Mouse (Mus musculus) erythroblast, embryonic 14.5 days (primary cell): ENCODE results near the gene Rassf8. TPM values are rescaled to one million over a fixed set of nuclear protein-coding genes. Genes with fewer than 3 reads are reported as not detected.

Experiments
- H3K27me3 ChIP-seq: 2 replicates; pipeline ENCODE4 v1.6.1; 2012; ENCODE audit warnings: inconsistent platforms; ENCODE audit not compliant: control insufficient read depth
- H3K36me3 ChIP-seq: 2 replicates; pipeline ENCODE4 v1.6.1; 2012; ENCODE audit warnings: mild to moderate bottlenecking, inconsistent platforms; ENCODE audit not compliant: control insufficient read depth
- H3K4me1 ChIP-seq: 2 replicates; pipeline ENCODE4 v1.6.1; 2012; ENCODE audit warnings: inconsistent platforms; ENCODE audit not compliant: control insufficient read depth
- H3K4me3 ChIP-seq: replicated peaks from 2 replicates; pipeline ENCODE3; 2012; ENCODE audit warnings: moderate library complexity, mild to moderate bottlenecking, inconsistent platforms
- H3K9me3 ChIP-seq: 2 replicates; pipeline ENCODE4 v1.6.1; 2012; ENCODE audit warnings: low read length, inconsistent platforms, mixed read lengths; ENCODE audit not compliant: control insufficient read depth
- GATA1 ChIP-seq: IDR thresholded peaks from 2 replicates; pipeline ENCODE4 v1.6.1; 2012; ENCODE audit warnings: low read length, inconsistent platforms, mixed read lengths
- TAL1 ChIP-seq: IDR thresholded peaks from 3 replicates; pipeline ENCODE4 v1.6.1; 2012; ENCODE audit warnings: low read length, inconsistent platforms, mixed read lengths
- polyA plus RNA-seq: library from polyadenylated mRNA; stranded (reverse); fragments of >175 nt; gene quantifications from 2 replicates; pipeline ENCODE4 v1.2.3, GENCODE M21; 2012

Gene Rassf8
- polyA plus RNA-seq, 1 experiment: not detected

GRCm38 (mm10) chr6:145722596-145722995, 24.0 kb upstream of the Rassf8 start:
- Histone ChIP-seq H3K4me1 (no peaks in the 10 kb centered on the region), H3K9me3 (no peaks in the 10 kb centered on the region), H3K27me3 (no peaks in the 10 kb centered on the region), H3K4me3 (no peak overlapping the region), H3K36me3 (no peaks in the 10 kb centered on the region)
- no peak for TF ChIP-seq GATA1
- TF ChIP-seq TAL1: no peak

DNA sequence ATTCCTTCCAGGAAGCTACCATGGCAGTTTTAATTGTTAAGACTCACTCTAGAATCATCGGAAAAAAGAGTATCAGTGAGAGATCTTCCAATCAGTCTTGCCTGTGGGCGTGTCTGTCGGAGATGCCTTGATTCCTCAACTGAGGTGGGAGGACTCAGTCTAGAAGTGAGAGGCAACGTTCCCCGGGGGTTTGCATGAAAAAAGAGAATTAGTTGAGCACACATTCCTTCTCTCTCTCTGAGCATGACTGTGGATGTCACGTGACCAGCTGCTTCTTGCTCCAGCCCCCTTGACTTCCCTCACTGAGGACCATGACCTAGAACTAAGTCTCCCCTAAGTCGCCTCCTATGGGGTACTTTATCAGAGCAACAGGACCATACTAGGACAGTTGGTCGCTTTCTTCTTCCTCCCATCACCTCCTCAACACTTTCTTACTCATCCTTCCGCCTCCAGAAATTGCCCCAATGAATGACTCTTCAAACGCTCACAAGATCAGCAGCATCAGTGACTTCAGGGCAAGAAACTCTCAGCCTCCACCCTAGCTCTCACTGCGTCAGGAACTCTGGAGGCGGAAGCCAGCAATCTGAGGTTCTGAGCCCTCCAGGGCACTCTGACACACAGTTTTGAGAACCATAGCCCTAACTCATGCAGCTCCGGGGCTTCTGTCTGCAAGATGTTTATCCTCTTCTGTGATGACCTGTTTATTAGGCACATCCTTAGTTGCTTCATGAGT, 23.3 kb upstream of the Rassf8 start:
- no peaks in the 10 kb centered on the region for H3K4me1 ChIP-seq
- no peak overlapping the region for H3K4me3 ChIP-seq
- no peak for TF ChIP-seq GATA1
- no peak for TF ChIP-seq TAL1
- no peaks in the 10 kb centered on the region for H3K36me3 ChIP-seq
- no peaks in the 10 kb centered on the region for H3K27me3 ChIP-seq
- H3K9me3 ChIP-seq: no peaks in the 10 kb centered on the region

DNA sequence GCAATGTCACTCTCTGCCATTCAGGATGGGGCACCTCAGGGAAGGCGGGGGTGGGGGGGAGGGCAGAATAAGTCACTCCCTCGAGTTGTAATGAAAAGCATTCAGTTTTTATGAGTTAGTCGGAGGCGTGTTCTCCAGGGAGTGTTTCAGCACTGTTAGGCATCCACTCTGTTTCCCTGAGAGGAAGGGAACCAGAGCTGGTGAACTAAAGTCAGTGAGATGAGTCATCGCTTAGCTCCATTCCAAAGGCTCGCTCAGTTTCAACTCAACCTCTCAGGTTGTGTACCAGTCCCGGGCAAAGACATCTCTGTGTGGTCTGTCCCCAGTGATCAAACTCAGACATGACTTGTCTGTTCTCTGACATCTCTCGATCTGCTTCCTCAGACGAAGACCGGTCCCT, 20.7 kb upstream of the Rassf8 start:
- Histone ChIP-seq H3K36me3 (no peaks in the 10 kb centered on the region), H3K4me1 (no peaks in the 10 kb centered on the region), H3K27me3 (no peaks in the 10 kb centered on the region), H3K9me3 (no peaks in the 10 kb centered on the region), H3K4me3 (no peak overlapping the region)
- TF ChIP-seq TAL1: no peak

DNA sequence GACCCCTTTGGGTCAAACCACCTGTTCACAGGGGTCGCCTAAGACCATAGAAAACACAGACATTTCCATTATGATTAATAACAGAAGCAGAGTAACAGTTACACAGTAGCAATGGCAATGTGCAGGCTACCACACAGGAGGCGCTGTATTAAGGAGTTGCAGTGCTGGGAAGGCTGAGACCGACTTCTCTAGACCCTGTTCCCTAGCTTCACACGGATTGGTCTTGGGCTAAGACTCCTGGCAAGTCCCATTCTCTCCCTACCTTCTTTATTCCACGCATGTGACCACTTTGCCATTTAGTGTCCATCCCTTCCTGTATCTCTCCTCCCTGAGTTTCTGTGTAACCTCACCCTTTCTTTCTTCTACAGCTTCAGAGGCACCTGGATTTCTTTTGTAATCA, 19.6 kb upstream of the Rassf8 start:
- Histone ChIP-seq H3K9me3 (no peaks in the 10 kb centered on the region), H3K36me3 (no peaks in the 10 kb centered on the region), H3K4me1 (no peaks in the 10 kb centered on the region), H3K4me3 (no peak overlapping the region), H3K27me3 (no peaks in the 10 kb centered on the region)
- TF ChIP-seq GATA1 (no peak), TAL1 (no peak)

GRCm38 (mm10) chr6:145732868-145733267, 13.7 kb upstream of the Rassf8 start:
- H3K9me3 ChIP-seq: no peaks in the 10 kb centered on the region
- H3K4me1 ChIP-seq: no peaks in the 10 kb centered on the region
- TF ChIP-seq TAL1: no peak
- TF ChIP-seq GATA1: no peak

GRCm38 (mm10) chr6:145733276-145733675, 13.3 kb upstream of the Rassf8 start:
- no peaks in the 10 kb centered on the region for H3K9me3 ChIP-seq

More at GRCm38 (mm10) chr6:145732868-145733267, 13.7 kb upstream of the Rassf8 start:
- Histone ChIP-seq H3K4me3 (no peak overlapping the region), H3K36me3 (no peaks in the 10 kb centered on the region), H3K27me3 (no peaks in the 10 kb centered on the region)

DNA sequence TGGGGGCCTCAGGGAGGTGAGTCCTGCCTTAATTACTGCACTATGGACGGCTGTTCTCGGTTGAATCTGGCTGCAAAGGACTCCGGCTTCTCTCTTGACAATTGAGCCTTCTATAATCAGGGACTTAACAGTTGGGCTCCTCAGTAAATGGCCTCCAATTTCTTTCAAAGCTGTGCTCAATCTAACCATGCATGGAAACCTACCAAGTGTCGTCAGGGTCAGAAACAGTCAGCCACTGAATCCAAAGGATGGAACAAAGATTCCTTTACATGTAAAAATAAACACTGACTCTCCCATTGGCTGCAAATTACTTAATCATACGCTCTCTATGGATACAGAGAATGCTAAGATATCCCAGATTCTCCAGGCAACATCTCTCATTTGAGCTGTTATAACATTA, 12.6 kb upstream of the Rassf8 start:
- no peaks in the 10 kb centered on the region for H3K4me1 ChIP-seq
- no peak for TF ChIP-seq GATA1
- no peak for TF ChIP-seq TAL1

More at GRCm38 (mm10) chr6:145733276-145733675, 13.3 kb upstream of the Rassf8 start:
- Histone ChIP-seq H3K4me1 (no peaks in the 10 kb centered on the region), H3K27me3 (no peaks in the 10 kb centered on the region), H3K36me3 (no peaks in the 10 kb centered on the region), H3K4me3 (no peak overlapping the region)
- TF ChIP-seq TAL1 (no peak), GATA1 (no peak)

DNA sequence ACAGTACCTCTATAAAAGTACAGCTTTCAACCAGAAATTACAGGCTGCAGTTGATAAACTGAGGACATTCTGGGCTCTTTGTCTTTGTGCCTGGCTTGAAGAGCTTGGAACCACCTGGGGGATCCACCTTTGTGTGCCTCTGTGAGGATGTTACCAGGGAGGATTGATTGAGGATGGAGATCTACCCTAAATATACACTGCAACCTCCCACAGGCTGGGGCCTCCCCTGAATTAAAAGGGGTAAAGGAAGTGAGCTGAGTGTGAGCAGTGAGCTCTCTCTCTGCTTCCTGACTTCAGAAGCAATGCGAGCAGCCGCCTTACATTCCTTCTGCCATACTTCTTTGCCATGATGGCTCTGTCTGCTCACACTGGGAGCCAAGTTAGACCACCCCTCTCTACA, 10.4 kb upstream of the Rassf8 start:
- Histone ChIP-seq H3K9me3 (no peaks in the 10 kb centered on the region), H3K27me3 (no peaks in the 10 kb centered on the region), H3K4me1 (no peaks in the 10 kb centered on the region), H3K4me3 (no peak overlapping the region), H3K36me3 (no peaks in the 10 kb centered on the region)
- no peak for TF ChIP-seq GATA1
- TF ChIP-seq TAL1: no peak

More for the DNA sequence above, 12.6 kb upstream of the Rassf8 start:
- Histone ChIP-seq H3K9me3 (no peaks in the 10 kb centered on the region), H3K4me3 (no peak overlapping the region), H3K27me3 (no peaks in the 10 kb centered on the region), H3K36me3 (no peaks in the 10 kb centered on the region)

GRCm38 (mm10) chr6:145739231-145739630, 7.3 kb upstream of the Rassf8 start:
- peaks cover 4% of the 10 kb centered on the region for H3K27me3 ChIP-seq
- no peaks in the 10 kb centered on the region for H3K4me1 ChIP-seq
- H3K9me3 ChIP-seq: no peaks in the 10 kb centered on the region
- H3K4me3 ChIP-seq: no peak overlapping the region
- no peak for TF ChIP-seq TAL1
- TF ChIP-seq GATA1: no peak
- H3K36me3 ChIP-seq: no peaks in the 10 kb centered on the region

DNA sequence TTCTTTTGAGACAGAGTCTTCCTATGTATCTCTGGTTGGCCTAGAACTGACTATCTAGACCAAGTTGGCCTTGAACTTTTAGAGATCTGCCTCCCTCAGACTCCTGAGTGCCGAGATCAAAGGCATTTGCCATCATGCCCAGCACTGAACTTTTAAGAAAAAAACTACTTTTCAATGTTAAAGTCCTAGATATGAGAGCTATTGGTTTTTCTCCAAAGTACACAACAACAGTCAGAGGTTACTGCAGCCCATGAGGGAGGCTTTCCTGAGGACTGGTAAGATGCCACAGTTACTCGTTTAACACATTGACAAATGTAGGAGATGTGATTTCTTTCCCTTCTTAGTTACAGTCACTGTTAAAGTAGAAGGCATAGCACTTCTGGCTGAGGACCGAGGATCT, 6.5 kb upstream of the Rassf8 start:
- Histone ChIP-seq H3K4me3 (no peak overlapping the region), H3K27me3 (peaks cover 12% of the 10 kb centered on the region), H3K36me3 (no peaks in the 10 kb centered on the region), H3K9me3 (no peaks in the 10 kb centered on the region), H3K4me1 (no peaks in the 10 kb centered on the region)
- TF ChIP-seq GATA1 (no peak), TAL1 (no peak)
